Mouse (Mus musculus): ENCODE measurements at regions not wholly inside any gene's neighbourhood (a gene's known extent, or its start where the extent isn't known, plus 50 kb on each side); places are given as distances from the start of the nearest gene placed in this dataset.
"Not testable (repeated sequence)": the region's sequence is repeated elsewhere in the genome, so short reads cannot be mapped to it uniquely, and the experiment has no call there.

- intact Hi-C loops (cut with DNase I): no loop called here
- no peak for DNase-seq
Measured at GRCm38 (mm10) chr4:69677315-69677714, 723.1 kb upstream of the Brinp1 start.

DNA sequence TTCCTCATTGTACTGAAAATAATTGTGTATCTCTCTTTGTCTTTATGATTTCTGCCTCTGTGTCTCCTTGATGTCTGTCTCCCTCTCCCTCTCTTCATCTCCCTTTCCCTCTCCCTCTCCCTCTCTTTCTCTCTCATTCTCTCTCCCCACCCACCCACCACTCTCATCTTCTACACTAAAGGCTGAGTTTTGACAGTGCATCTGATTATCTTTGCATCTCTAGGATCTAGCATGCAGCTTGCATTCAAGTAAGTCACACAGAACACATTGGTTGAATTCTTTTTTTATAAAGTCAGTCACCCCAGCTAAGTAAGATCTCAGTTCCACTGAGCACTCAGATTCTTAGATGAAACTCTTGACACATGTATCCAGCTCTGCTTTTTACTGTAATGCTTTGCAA is 719.3 kb upstream of the Brinp1 start:
- intact Hi-C loops (cut with DNase I): no loop called here
- DNase-seq: no peak

GRCm38 (mm10) chr4:69628908-69629307 is 674.7 kb upstream of the Brinp1 start:
- no peak for DNase-seq
- intact Hi-C loops (cut with DNase I): no loop called here

DNA sequence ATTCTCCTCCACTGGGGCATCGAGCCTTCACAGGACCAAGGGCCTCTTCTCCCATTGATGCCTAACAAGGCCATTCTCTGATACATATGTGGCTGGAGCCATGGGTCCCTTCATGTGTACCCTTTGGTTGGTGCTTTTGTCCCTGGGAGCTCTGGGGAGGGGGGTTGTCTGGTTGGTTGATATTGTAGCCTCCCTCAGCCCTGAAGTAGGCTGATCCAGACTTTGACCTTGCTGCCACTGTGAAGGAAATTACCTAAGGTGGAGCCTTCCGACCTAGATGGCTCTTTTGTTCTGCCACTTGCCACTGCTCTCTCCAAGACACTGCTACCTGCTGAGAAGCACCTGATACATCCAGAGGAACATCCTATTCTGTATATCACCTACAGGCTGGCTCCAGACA is 672.2 kb upstream of the Brinp1 start:
- DNase-seq; intact Hi-C loops (cut with DNase I): not testable (repeated sequence)

GRCm38 (mm10) chr4:69625831-69626230 is 671.6 kb upstream of the Brinp1 start:
- intact Hi-C loops (cut with DNase I): no loop called here
- DNase-seq: no peak

- intact Hi-C loops (cut with DNase I): no loop called here
- no peak for DNase-seq
Measured at GRCm38 (mm10) chr4:69621058-69621609, 666.9 kb upstream of the Brinp1 start.

DNA sequence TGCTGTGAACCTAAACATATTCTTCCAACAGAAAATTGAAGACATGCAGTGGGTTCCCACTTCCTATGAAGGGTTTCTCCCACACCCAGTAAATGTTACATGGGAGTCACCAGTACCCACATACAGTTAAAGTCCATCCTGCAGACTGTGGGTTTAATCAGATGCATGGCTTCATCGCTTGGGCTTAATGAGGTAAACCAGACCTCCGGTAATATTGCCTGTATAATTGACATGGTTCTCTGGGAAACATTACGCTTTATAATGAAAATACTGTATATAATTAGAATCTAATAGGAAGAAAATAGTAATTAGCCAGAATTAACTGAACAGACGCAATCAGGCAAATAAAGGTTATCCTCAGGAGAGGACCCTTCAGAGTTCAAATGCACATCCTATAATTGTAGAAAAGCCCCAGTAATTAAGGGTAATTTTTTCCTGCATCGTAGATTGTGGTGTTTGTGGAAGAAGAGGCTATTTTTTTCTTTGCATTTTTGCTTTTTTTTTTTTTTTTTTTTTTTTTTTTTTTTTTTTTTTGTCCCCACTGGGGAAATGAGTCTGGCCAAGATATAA is 664.0 kb upstream of the Brinp1 start:
- intact Hi-C loops (cut with DNase I): no loop called here
- no peak for DNase-seq

DNA sequence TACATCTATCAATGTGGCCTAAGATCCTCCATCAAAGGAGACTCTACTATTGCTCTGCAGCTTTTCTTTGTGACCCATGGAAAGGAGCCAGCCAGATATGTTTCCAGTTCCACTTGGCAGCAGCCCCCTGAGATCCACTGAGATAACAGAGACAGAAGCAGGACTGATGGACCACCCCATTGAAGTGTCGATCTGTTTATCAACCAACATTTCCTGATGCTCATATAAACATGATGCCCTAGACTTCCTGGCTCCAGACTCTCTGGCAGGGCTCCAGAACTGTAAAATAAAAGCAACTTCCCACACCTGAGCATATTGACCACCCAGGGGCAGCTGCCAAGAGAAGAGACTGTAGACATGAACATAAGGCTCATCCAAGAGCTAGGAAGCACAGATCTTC is 660.7 kb upstream of the Brinp1 start:
- intact Hi-C loops (cut with DNase I): no loop called here

DNA sequence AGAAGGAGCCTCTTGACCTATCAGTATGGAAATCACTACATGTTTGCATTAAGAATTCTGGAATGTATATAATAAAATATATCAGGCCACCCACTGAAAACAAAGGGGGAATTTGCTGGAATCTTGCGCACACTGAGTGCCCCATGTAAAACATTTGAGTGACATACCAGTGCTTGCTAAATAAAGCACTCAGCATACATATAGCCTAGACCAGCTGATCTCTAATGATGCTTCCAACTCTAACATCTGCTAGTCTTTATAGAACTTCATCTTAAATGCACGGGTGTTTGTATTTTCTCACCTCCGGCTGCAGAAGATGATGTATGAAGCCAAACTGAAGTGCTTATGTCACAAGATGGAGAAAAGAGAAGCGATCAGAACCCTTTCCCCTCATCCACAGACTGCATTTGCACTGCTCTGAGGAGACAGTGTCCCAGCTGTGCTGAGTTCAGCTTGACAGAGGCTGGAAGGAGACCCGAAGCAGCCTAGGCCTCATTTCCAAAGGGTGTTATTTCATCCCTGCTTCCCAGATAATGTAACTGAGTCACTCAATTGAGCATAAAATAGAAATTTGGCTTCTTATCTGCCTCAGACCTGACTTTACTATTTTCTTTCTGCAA is 657.6 kb upstream of the Brinp1 start:
- DNase-seq: no peak
- intact Hi-C loops (cut with DNase I): no loop called here

More for the DNA sequence above, 660.7 kb upstream of the Brinp1 start:
- DNase-seq: no peak

DNA sequence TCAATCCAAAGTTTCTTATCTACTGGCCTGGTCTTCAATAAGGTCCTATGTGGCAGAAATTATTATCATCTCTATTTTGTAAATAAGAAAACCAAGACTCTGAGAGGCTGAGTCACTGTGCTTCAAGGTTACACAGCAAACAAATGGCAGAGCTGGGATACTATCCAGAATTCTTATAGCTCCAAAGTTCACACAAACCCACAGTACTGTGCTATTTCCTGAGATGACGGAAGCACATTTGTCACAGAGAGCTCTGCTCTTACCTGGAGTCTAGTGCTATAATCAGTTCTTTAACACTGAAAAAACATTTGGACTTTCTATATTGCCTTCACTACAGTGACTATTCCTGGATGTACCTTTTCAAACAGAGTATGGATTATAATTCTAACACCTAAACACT is 654.7 kb upstream of the Brinp1 start:
- intact Hi-C loops (cut with DNase I): no loop called here
- DNase-seq: no peak

GRCm38 (mm10) chr4:69596992-69597541 is 642.9 kb upstream of the Brinp1 start:
- intact Hi-C loops (cut with DNase I): no loop called here
- no peak for DNase-seq

DNA sequence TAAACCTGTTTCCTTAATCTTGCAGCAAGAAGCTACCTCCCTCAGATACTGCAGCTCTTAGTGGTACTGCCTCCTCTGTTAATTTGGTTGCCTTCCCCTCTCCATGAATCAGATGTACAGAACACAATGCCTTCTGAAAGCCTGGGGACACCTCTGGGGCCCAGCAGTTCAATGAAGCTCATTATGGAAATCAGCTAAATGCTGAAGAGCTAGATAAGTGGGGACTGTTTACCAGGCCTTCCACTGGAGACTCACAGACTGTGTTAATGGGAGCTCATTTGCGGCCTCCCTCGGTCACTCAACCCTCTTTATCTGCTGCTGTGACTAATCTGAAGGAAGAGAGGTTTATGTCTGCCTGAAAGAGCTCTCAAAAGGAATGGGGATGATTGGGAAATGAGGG is 639.8 kb upstream of the Brinp1 start:
- intact Hi-C loops (cut with DNase I): no loop called here

GRCm38 (mm10) chr4:69576256-69576655 is 622.1 kb upstream of the Brinp1 start:
- intact Hi-C loops (cut with DNase I): no loop called here
- DNase-seq: no peak

More for the DNA sequence above, 639.8 kb upstream of the Brinp1 start:
- DNase-seq: no peak

DNA sequence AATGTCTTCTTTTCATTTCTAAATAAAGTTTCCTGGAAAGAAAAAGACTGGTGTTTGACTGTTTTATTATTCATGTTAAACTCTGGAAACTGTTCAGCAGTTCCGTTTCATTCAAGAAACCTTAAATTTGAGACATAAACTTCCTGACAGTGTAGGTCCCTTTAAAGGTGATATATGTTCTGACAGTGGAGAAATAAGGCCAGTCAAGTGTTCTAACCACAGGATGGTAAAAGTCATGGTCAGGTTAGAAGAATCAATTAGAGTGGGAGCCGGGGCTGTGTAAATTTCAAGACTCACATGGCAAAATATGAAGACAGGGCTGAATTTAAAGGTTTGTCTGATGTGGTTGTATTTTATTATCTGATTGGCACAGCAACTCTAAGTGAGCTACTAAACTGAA is 593.9 kb upstream of the Brinp1 start:
- no peak for DNase-seq
- intact Hi-C loops (cut with DNase I): no loop called here

DNA sequence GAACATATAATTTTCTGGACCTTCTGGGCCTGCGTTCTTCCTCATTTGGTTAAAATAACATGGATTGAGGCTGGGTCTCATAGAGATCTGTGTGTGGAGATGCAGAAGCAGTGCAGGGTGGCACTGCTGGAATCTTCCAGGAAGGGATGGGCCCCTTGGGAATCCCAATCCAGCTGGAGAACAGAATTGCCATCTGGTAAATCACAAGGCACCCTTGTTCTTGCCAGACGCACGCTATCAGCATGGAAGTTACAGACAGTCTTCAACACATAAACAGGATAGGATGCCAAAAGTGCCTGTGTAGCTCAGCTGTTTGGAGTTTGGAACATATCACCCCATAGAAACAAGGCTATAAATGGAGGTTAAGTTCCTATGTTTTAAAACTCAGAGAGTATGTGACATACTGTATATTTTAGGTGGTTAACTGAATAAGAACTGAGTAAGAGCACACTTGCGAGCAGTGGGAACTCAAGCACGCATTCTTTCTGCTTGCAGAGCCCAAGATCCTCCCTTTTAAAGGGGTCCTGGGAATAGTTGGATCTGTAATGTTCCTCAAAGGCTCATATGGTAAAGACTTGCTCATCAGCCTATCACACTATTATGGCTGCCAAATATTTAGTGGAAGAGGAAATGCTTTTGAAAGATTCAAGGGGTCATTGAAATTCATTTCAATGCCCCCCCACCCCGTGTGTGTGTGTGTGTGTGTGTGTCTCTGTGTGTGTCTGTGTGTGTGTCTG is 584.1 kb upstream of the Brinp1 start:
- intact Hi-C loops (cut with DNase I): no loop called here
- DNase-seq: peak in 1 of 2 experiments; percentile 3

DNA sequence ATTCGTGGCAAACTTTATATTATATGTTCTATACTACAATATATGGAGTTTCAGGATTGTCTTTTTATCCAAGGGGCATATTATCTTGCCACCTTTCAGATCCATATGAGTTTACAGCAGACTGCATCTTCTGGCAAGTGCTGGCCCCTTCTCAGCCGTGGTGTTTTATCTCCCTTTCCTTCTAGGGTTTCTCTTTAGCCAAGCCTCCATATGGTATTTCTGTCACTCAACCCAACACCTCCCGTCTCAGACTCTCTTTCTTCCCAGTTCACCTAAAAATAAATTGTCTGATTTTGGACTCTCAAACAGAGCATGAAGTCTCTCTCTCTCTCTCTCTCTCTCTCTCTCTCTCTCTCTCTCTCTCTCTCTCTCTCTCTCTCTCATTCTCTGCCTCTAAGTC is 578.9 kb upstream of the Brinp1 start:
- DNase-seq: no peak
- intact Hi-C loops (cut with DNase I): no loop called here

- intact Hi-C loops (cut with DNase I): no loop called here
- no peak for DNase-seq
Measured at GRCm38 (mm10) chr4:69523112-69523511, 568.9 kb upstream of the Brinp1 start.

GRCm38 (mm10) chr4:69508281-69508680 is 554.1 kb upstream of the Brinp1 start:
- intact Hi-C loops (cut with DNase I): no loop called here
- DNase-seq: no peak

GRCm38 (mm10) chr4:69471200-69471599 is 517.0 kb upstream of the Brinp1 start:
- intact Hi-C loops (cut with DNase I): no loop called here
- DNase-seq: no peak

GRCm38 (mm10) chr4:69459990-69460389 is 505.8 kb upstream of the Brinp1 start:
- DNase-seq: no peak
- intact Hi-C loops (cut with DNase I): no loop called here

DNA sequence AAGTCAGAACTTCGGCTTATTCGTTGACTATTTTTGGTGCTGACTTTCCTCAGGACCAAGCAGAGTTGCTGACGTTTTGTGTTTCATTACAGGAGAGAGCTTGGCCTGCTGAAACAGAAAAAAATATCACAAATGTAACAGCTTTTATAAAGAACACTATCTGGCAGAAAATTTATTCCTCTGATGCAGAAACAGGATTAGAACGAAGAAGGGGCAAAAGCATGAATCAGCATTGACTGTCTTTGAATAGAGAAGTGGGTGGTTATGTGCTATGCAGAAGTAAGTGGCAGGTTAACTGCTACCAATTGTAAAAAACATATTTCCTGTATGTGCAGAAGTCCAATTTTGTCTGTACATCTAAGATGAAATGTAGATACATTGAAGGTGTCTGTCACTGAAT is 502.2 kb upstream of the Brinp1 start:
- no peak for DNase-seq
- intact Hi-C loops (cut with DNase I): no loop called here

DNA sequence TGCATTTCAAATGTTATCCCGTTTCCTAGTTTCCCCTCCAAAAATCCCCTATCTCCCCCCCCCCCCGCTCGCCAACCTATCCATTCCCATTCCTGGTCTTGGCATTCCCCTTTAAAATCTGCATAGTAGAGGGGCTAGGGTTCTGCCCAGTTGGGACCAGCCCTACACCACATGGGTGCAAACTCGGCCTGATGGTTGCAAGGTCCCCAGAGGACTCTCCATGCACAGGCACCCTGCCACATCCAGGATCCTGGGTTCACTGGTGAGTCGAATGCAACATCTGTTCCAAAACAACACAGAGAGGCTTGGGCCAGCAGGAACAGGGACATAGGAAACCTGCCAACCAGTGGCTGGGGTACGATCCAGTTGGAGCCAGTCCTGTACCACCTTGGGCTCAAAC is 492.0 kb upstream of the Brinp1 start:
- intact Hi-C loops (cut with DNase I): no loop called here

More for the DNA sequence above, 492.0 kb upstream of the Brinp1 start:
- DNase-seq: no peak
